Mouse (Mus musculus): ENCODE results near the gene AI182371.

The AI182371 gene

DNA sequence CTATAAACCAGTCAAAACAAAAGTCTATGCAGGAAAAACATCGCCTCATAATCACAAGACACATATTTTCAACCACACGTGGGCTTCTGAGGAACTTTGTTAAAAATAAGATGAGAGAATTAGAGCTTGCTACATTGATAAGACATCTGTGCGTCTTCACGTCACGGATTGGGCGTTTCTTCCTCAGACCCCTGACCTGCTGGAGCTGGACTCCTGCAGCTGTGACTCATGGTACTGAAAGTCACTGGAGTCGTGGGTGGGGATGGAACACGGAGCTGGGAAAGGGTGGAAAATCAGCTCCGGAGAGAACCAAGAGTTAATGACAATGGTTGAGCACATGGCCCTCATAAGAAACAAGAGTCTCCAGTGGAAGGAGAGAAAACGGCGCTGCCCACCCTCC is 34.2 kb downstream of the AI182371 start:
- no peak for DNase-seq

GRCm38 (mm10) chr2:35066525-35067082 is 34.7 kb downstream of the AI182371 start:
- DNase-seq: no peak

- DNase-seq: no peak
Measured at GRCm38 (mm10) chr2:35063333-35064030, 37.9 kb downstream of the AI182371 start.

DNA sequence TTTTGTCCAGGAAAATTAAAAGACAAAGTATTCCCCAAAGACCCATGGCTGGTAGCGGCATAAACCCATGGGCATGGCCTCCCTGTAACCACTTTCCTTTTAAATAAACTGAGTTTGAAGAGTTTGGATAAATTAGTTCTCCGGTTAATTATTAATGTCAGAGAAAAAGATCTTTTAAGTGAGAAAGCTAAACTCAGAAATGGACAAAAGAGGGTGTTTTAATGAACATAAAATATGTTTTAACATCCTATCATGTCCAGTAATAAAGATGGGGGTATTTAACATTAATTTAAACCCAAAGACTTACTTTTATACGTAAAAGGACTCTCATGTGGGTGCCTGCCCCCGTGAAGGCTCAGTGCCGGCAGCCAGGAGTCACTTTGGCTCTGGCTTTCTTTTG is 40.0 kb downstream of the AI182371 start, which contains the start of gene Hc:
Hc (minus strand) TSS at position 101 of the 400 bp plus-strand sequence.
- DNase-seq: no peak

DNA sequence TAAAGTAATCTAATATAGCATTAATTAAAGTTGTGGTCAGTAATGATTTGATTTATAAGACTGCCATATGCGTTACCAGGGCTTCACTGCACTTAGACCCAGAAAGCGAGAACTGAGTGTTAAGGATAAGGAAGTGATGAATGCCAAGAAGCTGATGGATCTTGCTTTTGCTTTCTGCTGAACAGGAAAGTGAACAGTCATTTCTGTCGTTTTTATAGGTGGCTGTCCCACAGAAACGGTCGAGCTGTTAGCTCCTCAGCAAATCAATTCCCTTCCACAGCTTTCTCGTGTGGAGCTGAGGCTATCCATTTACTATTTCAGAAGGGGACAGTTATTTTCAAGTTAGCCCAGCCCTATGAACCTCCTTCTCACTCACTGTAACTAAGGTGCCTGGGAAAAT is 40.4 kb downstream of the AI182371 start:
- DNase-seq: no peak

GRCm38 (mm10) chr2:35060256-35060655 is 41.1 kb downstream of the AI182371 start:
- DNase-seq: no peak

GRCm38 (mm10) chr2:35058325-35058724 is 43.0 kb downstream of the AI182371 start:
- DNase-seq: no peak

DNA sequence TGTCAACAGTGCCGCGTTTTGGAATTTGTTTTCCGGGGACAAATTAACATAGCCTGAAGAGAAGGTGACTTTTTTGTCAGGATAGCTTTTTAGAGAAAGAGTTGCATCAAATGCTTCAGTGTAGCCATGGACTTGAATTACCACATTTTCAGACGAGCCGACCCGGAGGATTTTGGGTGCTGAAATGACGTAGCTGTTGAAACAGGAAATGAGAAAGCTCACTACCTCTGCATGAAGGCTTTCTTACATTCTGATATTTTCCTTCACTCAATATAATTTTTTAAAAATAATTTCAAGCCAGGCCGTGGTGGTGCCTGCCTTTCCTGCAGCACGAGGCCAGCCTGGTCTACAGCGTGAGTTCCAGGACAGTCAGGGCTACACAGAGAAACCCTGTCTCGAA is 44.1 kb downstream of the AI182371 start:
- DNase-seq: no peak

GRCm38 (mm10) chr2:35048851-35049250 is 52.5 kb downstream of the AI182371 start:
- no peak for DNase-seq

GRCm38 (mm10) chr2:35044956-35045355 is 56.4 kb downstream of the AI182371 start:
- DNase-seq: peak in 1 of 2 experiments; percentile 5

DNA sequence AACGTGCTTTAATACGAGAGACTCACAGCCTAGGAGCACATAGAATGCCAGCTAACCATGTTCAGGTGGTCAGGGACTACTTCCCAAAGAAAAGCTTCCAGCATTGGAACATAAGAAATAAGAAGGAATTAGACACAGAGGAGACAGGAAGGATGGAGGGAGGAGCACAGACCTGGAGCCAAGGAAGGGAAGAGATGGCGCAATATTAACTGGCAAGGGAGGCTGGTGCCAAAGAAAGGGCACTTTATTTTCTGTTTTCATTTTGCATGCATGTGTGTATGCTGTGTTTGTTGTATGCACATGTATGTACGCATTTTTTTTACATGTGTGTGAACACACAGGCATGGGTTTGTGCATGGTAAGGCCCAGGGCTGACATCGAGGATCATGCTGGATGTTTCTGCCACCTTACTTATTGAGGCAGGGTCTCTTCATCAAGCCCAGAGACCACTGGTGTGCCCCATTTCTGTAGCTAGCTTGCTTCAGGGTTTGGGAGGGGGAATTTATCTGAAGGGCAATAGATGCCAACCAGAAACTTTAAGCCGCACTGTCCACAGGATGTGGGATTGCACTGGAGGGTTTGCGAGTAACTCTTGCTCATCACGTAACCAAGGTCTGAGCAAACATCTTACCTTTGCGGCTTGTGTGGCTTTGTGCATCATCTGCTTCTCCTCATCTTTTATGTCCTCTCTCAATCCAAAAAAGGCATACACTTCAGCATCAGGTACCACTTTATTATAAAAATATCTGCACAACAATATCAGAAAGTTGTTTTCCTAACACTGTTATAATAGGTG is 62.6 kb downstream of the AI182371 start:
- DNase-seq: no peak

All from thymus, adult 18-20 months (tissue).